34 mouse cellular contexts compared by ENCODE assay signal in genomic region chr14:74838816-74839215, GRCm38 (mm10).
"Had no signal": no experiment of that assay in that cellular context is flagged by ENCODE, and none has a peak within 500 bp of the region (broad histone marks: within the 10 kb centered on the region; RNA-seq: fewer than 3 reads in every experiment).

No protein-coding gene starts in this region.

- ATAC-seq: hindbrain, embryonic 16.5 days; hindbrain, postnatal 0 days; inflammation-experienced regulatory T-cells, adult 6 months; intestine, embryonic 15.5 days; intestine, embryonic 16.5 days; intestine, postnatal 0 days had no signal

- H3K36me3 ChIP-seq: heart, embryonic 10.5 days; heart, embryonic 12.5 days; heart, embryonic 15.5 days; hindbrain, embryonic 10.5 days; hindbrain, embryonic 12.5 days; hindbrain, embryonic 13.5 days; hindbrain, embryonic 15.5 days; intestine, embryonic 15.5 days had no signal

- DNase-seq: heart, postnatal 10 days; heart, postnatal 36 days; heart, postnatal 4 days; kidney, adult 11 months; kidney, adult 18-20 months; kidney, adult 2 months; kidney, adult 8-10 months; kidney, adult 9 months; kidney, postnatal 10 days; kidney, postnatal 14 days; kidney, postnatal 25 days; kidney, postnatal 36 days; kidney, postnatal 4 days; layer of hippocampus, adult 9-11 months; layer of hippocampus, postnatal 36 days had no signal

- H3K4me2 ChIP-seq: heart, embryonic 11.5 days; heart, embryonic 12.5 days; heart, embryonic 13.5 days; heart, embryonic 15.5 days; hindbrain, embryonic 12.5 days; hindbrain, embryonic 13.5 days; hindbrain, embryonic 14.5 days; hindbrain, embryonic 15.5 days; intestine, embryonic 15.5 days; kidney, embryonic 15.5 days had no signal

- H3K9me3 ChIP-seq: heart, embryonic 10.5 days; heart, embryonic 12.5 days; heart, embryonic 13.5 days; heart, embryonic 15.5 days; hindbrain, embryonic 10.5 days; hindbrain, embryonic 12.5 days; hindbrain, embryonic 13.5 days; hindbrain, embryonic 15.5 days; intestine, embryonic 15.5 days; kidney, embryonic 15.5 days had no signal

- H3K27me3 ChIP-seq: heart, embryonic 12.5 days; heart, embryonic 13.5 days; heart, embryonic 15.5 days; hindbrain, embryonic 12.5 days; hindbrain, embryonic 13.5 days; hindbrain, embryonic 15.5 days; intestine, embryonic 15.5 days; kidney, embryonic 15.5 days had no signal

- H3K9ac ChIP-seq: heart, embryonic 12.5 days; heart, embryonic 15.5 days; hindbrain, embryonic 12.5 days; hindbrain, embryonic 13.5 days; hindbrain, embryonic 14.5 days; hindbrain, embryonic 15.5 days; intestine, embryonic 15.5 days; kidney, embryonic 15.5 days had no signal

- H3K4me3 ChIP-seq: heart, embryonic 10.5 days; heart, embryonic 12.5 days; heart, embryonic 13.5 days; heart, embryonic 15.5 days; hindbrain, embryonic 10.5 days; hindbrain, embryonic 12.5 days; hindbrain, embryonic 13.5 days; hindbrain, embryonic 15.5 days; intestine, embryonic 15.5 days; kidney, embryonic 15.5 days; layer of hippocampus, adult 2 months had no signal

- H3K27ac ChIP-seq: heart, embryonic 15.5 days; hindbrain, embryonic 10.5 days; hindbrain, embryonic 12.5 days; hindbrain, embryonic 13.5 days; hindbrain, embryonic 14.5 days; hindbrain, embryonic 15.5 days; hindbrain, postnatal 0 days; intestine, embryonic 15.5 days; kidney, embryonic 15.5 days; kidney, postnatal 0 days; layer of hippocampus, adult 2 months had no signal
